Mouse (Mus musculus) left cerebral cortex, postnatal 4 days (tissue): ENCODE results near the gene Slc4a2. TPM values are rescaled to one million over a fixed set of nuclear protein-coding genes. Genes with fewer than 3 reads are reported as not detected.

Experiments
- DNase-seq: peaks from one replicate; pipeline ENCODE4 v3.0.0-alpha.2; 2022
- intact Hi-C: fragments of 180-260 bp; cut with DNase I; formaldehyde crosslinking; loops from one replicate; pipeline ENCODE4 v1.15.1; 2025
- total RNA-seq, 2 experiments: library from RNA; stranded (reverse); gene quantifications; 2 replicates each; pipeline ENCODE4 v1.2.3; 2021

Slc4a2 gene
- total RNA-seq, 2 experiments from 2014 or later = 26.9 to 30.4 TPM

DNA sequence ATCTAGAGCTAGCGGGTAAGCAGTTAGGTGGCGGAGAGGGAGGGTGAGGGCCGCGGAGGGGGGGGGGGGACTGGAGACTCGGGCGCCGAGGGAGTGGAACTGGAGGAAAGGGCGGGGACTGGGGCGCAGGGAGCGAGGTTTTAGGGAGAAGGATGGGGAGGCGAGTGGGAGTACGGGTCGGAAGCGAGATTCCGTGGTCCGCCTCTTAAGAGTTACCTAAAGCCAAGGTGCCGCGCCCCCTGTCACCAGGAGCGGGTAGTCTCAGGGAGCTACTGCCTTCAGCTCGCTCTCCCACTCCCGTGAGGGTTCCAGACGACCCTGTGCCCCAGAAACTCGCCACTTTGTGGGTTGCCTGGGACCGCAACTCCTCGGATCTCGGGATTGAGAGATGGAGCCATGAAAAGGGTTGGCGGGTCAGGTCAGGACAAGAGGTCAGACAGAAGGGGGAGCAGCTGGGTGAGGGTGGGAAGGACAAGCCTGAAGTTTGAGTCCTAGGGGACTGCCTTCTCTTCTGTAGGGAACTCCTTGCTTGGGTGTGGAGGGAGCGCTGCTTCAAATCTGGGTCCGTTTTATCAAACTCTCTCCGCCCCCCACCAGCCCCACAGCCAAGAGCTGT, 1.9 kb downstream of the Slc4a2 start:
- DNase-seq = peak; percentile 41
- intact Hi-C loops = no loop called here

DNA sequence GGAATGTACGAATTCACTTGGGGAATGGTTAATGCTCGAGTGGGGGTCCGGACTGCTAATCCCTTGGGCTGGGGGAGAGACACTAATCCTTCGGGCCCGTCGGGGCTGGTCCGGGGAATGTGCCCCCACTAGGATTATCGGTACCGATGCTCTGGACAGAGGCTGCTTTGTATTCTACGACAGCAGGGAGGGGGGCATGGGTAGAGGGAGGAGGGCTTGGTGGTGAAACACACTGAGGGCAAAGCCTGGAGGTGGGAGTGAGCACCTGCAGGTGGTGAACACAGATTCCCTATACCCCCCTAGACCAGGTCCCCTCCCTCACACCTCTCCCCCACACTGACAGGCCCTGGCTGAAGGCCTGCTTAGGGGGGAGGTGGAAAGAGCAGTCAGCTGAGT, 2.4 kb downstream of the Slc4a2 start:
- no peak for DNase-seq
- intact Hi-C loops = no loop called here

DNA sequence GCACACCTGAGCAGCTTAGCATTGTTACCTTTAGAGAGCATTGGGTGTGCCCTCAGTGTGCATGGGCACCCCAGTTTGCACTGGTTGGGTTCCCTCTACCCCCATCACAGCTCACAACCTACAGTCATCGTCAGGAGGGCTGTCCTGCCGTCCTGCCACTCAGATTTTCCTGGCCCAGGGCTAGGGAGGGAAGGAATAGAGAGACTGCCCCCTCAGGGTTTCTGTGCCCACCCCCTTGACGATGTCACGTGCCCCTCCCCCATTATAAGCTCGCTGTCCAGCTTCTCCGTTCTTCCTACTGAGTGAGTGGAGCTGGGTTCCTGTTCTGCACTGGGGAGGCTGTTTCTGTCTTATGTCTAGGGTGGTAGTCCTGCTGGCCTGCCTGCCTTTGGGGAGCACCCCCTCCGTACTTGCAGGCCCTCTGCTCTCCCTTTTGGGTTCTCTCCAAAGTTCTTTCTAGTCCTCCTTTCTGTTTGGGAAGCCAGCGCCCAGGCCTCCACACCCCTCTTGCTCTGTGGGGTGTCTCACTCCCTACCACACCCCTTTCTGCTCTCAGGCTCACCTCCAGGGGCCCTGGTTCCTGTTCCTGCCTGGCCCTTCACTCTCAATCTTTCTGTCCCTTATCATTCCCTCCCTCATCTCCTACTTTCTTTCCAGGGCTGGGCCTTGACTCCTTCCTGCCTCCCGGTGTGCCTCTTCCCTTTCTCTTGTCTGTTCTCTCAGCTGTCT, 3.1 kb downstream of the Slc4a2 start:
- no peak for DNase-seq
- intact Hi-C loops = no loop called here

DNA sequence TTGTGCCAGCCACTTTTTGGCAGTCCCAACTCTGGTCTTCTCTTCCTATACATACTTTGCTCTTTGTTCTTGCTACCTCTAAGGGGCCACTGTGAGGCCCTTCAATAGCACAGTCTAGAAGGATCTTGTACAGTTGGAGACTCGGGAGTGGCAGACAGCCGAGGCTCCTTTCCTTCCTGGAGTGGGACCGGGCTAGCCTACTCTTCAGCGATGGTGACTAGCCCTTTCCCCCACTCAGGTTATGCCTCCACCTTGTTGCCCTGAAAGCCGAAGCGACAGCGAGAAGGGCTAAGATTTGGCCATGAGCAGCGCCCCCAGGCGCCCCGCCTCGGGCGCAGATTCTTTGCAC, 3.6 kb downstream of the Slc4a2 start:
- intact Hi-C loops = no loop called here
- DNase-seq = no peak

DNA sequence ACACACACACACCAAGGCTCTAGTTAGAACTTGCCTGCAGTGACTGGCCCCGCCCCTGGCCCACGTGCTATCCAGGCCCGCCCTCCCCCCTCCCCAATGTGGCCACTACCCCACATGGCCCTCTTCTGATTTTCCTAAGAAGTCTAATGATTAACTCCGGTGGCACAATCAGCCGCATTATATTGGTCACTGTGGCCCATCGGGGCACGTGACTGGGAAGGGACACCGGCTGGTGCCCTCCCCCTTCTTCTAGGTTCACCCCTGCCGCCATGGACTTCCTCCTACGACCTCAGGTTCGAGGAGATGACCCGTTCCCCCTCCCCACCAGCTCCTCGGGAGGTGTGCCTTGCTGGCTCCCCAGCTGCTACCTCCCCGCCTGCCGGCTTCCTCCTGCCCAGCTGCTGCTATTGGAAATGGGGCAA, 4.4 kb downstream of the Slc4a2 start:
- peak; percentile 48 for DNase-seq
- intact Hi-C loops = no loop called here

DNA sequence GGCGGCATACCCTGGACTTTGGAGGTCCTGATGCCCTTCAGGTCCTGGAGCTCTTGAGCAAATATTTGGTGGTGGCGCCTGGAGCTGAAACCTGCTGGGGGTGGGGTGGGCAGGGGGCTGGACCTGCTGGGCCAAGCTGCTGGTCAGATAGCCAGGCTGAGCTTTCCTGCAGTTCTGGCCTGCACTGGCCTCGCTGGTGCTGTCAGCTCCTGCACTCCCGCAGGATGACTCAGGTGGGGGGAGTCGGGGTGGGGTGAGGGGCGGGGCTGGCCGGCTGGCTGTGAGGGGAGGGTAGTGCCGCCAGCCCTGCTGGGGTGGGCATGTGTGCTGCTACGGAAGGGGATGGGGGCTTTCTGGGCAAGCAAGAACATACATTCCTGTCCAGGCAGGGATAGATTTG, 5.0 kb downstream of the Slc4a2 start:
- DNase-seq = no peak
- intact Hi-C loops = no loop called here

DNA sequence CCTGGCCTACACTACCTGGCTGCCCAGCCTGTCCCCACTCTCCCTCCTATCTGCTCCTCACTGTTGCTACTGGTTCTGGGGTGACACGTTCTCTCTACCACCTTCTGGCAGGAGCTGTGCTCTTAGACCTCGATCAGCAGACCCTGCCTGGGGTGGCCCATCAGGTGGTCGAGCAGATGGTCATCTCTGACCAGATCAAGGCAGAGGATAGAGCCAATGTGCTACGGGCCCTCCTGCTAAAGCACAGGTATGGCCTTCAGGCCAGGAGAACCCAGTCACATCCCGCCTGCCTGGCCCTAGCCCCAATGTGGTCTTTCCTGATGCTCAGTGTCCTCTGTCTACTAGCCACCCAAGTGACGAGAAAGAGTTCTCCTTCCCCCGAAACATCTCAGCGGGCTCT, 10.4 kb downstream of the Slc4a2 start:
- intact Hi-C loops = no loop called here
- DNase-seq = no peak

DNA sequence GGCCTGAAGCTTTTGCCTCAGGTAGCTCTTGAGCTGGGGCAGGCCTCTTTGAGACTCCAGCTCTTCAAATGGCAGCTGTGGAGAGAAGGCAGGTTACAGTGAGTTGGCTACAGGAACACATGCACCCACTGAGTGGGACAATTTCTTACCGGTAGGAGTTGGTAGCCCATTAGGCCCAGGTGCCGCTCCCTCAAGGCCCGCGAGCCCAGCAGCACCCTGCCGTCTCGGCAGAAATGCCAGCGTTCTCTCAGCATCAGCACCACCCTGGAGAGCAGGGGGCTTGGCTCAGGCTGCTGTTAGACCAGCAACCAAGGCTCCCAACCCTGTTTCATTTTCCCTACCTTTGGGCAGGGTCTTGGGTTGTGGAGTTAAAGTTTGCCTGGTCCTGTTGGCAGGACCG, 17.6 kb downstream of the Slc4a2 start:
- DNase-seq = no peak
- intact Hi-C loops = no loop called here

DNA sequence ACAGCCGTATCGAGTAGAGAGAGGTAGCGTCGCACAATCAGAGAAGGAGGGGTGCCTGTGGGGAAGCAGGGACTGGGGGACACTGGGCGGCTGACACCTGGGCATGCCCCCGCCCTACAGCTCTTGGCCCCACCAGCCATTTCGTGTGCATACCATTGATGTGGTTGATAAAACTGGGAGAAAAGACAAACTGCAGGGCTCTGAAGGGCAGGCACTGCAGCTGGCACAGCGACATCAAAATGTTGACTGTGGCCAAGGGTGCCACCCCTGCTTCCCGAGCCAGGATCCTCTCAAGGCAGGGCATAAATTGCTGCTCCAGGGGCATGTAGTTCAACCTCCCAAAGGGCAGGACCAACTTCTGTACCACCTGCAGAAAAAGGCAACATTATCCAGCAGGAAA, 18.4 kb downstream of the Slc4a2 start:
- intact Hi-C loops = no loop called here
- DNase-seq = no peak

DNA sequence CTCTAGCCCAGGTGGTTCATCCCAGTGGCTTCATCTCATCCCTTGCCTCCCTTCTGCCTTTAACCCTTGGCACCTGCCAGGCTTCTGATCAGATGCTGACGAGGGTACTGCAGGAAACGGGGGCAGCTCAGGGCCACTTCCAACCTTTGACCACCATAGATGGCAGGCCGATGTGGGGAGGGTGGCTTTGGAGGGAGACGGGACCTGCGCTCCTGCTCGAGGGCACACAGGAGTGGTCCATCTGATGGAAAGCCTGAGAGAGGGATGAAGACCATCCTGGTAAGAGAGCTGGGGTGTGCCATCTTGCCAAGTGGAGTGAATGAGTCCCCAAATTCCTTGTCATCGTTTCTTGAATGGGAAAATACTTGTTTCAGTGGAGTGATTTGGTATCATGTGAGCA, 19.6 kb downstream of the Slc4a2 start:
- DNase-seq = no peak
- intact Hi-C loops = no loop called here

DNA sequence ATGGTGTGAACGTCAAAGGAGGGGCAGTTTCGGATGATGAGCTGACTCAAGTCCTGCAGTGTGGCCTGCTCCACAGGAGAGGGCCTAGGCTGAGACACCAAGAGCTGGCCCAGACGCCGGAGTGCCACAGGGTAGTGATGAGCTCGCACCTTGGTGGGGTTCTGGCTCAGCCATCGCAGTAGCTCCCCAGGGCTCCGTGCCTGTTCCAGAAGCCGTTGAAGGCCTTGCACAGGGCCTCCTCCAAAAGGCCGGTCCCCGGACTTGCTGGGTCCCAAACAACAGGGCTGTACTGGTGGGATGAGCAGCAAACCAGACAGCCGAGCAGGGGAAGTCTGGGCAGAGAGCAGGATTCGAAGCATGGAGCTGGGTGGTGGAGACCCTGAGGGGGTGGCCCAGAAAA, 20.3 kb downstream of the Slc4a2 start:
- intact Hi-C loops = no loop called here
- no peak for DNase-seq

DNA sequence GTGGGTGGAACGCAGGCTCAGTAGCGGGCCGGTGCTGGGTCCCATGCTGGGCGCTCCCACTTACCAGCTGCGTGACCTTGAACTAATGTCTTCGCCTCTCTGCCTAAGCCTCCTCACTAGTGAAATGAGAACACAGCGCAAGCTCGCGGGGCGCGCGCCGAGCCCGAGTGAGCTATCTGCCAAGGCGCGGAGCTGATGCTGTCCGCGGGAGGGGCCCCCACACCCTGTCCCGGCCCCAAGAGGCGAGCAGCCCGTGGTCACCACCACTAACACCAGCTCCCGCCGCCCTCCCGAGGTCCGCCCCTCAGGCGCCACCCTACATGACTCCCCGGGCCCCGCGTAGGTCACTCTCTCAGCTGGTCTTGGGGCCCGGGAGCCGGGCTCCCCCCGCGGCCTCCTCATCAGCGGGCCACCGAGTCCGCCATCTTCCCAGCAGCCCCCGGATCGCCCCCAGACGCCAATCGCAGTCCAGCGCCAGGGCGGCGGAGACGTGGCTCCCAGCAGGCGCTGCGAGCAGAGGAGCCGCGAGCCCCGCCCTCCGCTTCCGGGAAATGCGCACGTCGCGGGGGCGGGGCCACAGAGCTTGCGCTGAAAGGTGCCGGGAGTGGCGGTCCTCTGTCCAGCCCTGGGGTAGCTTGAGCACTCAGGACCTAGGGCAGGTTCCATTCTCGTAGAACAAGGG, 21.2 kb downstream of the Slc4a2 start, which contains the start of gene Fastk:
TSS of gene Fastk (minus strand) at position 542 of the 682 bp plus-strand sequence.
- peak; percentile 95 for DNase-seq
- intact Hi-C loops = no loop called here

DNA sequence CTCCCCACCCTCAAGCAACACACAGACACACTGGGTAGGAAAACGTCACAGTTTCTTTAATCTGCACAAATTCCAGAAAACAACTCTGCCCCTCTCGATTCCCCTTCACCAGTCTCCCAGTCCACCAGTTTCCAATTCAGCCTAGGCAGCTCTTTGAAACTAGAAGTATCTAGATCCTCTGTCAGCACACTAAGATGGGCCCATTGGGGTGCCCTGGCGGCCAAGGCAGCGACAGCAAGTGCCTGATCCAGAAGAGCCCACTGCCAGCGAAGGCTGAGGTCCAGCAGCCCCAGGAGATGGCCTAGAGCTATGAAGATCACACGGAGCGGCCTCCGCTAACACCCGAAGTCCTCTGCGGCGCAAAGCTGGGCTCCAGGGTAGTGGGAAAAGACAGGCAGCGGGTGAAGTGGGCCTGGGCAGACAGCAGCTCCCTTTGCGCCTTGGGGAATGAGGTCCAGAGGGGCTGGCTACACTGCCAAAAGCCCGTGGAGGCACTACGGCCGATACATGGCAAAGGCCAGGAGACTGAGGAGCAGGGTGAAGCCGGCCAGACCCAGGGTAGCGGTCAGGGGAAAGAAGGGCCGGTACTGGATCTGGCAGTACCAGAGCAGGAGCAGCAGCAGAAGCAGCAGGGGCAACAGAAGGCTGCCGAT, 21.9 kb downstream of the Slc4a2 start:
- DNase-seq = no peak
- intact Hi-C loops = no loop called here

DNA sequence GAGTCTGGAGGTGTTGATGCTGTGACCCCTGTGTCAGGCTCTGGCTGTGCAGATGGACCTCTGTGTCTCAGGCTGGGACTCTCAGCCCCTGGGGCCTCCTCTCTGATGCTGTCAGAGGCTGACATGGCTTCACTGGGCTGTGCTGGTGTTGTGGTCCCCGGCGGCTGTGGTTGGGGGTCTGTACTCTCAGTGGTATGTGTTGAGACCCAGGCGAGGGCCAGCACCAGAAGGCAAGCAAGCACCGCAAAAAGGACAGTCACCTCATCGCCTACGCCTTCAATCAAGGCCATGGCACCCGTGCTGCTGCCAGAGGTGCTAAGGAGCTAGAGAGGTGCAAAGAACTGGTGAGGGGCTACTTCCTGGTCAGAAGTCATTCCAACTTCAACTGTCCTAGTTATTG, 23.0 kb downstream of the Slc4a2 start:
- DNase-seq = no peak
- intact Hi-C loops = no loop called here

DNA sequence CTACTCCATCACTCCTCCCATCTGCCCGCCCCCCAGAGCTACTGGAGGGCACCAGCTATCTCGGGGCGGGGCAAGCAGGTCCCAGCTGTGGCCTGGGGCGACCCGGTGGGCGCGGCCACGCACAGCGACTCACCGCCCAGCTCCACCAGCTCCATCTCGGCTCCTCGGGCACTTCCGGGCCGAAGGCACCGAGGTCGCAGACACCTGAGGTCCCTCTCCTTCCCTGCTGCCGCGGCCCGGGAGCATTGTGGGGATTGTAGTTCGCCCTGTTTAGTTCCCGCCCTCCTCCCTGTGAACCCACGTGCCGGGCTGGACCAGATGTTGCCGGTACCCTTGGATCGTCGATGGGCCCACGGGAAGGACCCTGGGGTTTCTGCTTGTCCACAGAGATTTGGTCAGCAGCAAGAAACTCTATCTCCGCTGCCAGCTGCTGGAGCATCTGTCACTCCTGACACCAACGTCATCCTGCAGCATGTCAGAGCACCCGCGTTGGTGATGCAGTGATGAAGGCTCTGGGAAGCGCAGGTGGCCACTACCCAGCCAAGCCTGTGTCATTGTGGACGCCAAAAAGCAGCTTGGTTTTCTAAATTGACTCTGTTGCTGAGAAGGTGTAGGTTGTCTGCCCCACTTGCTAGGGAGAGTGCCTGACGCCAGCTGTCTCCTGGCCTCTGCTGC, 24.1 kb downstream of the Slc4a2 start, which contains the start of gene Tmub1:
TSS of gene Tmub1 (minus strand) at position 231 of the 675 bp plus-strand sequence.
- intact Hi-C loops = no loop called here

DNA sequence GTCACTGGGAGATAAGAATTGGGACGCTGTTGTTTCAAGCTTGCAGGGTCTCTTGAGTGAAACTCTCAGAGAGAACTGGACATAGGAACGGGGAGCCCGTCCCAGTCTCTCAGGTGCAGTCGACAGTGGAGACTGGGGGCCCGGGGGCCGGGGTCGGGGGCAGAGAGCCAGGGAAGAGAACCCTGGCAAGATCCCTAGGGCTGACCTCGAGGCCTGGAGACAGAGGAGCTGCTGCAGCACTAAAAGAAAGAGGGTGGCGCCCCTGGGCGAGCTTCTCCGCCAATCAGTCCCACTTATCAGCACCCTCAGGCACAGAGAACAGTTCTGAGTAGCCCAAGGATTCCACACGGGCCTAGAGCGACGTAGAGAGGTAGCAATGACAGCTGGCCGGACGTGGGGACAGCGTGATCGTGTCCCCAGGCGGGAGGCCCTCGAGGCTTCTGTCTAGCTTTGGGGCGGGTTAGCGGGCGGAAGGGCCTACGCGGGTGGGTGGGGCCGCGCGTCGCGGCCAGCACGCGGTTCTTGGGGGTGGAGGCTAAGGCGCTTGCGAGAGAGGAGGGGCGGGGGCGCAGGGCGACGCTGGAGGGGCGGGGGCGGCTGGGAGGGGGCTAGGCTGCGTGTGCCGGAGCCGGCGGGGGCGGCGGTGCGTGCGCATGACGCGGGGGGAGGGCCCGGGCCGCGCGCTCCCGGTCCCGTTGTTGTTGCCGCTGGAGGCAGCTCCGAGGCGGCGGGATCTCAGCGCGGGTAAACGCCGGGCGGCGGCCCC, 27.8 kb downstream of the Slc4a2 start:
- peak; percentile 93 for DNase-seq
- intact Hi-C loops = no loop called here

More for the DNA sequence above, 24.1 kb downstream of the Slc4a2 start, which contains the start of gene Tmub1:
- DNase-seq = peak; percentile 75

DNA sequence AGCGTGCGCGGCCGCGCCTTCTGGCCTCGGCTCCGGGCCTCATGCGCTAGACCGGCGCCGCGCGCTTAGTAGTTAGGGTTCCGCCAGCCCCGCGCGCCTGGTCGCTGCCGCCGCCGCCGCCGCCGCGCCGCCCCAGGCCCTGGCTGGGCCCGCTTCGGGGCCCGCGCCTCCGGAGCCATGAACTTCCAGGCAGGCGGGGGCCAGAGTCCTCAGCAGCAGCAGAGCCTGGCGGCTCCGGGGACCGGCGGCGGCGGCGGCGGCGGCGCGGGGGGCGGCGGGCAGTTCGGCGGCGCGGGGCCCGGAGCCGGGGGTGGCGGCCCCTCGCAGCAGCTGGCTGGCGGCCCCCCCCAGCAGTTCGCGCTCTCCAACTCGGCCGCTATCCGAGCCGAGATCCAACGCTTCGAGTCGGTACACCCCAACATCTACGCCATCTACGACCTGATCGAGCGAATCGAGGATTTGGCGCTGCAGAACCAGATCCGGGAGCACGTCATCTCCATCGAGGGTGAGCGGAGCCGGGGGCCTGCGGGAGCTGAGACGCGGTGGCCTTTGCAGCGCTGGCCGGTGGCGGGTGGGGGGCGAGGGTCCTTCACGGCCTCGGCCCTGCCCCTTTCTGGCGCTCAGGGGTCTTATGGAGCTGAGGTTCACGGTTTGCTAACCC, 28.5 kb downstream of the Slc4a2 start, which contains the start of gene Agap3:
TSS of gene Agap3 (plus strand) at position 148 of the 661 bp plus-strand sequence.
- intact Hi-C loops = no loop called here
- no peak for DNase-seq

DNA sequence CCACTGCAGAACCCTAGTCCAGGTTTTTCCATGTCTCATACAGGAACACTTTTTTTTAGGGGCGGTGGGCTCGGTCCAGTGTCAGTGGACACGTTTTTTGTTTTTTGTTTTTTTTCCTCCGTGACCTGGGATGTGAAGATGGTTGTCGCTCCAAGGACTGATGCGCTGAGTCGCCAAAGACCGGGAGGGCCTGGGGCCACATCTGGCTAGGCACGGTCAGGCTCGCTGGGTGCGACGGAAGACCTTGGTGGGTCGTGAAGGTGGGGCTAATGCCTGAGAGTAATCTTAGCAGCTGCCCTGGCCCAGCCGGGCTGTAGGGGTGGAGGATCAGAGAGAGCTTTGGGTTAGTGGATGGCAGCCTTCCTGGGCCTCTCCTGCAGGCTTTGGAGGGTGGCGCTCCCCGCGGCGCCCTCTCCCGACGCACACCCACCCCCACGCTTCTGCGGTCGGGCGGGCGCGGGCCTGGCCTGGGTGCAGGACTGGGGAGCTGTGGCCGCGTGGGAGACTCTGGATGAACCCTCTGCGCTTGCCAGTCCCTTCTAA, 29.1 kb downstream of the Slc4a2 start:
- intact Hi-C loops = no loop called here
- DNase-seq = no peak

DNA sequence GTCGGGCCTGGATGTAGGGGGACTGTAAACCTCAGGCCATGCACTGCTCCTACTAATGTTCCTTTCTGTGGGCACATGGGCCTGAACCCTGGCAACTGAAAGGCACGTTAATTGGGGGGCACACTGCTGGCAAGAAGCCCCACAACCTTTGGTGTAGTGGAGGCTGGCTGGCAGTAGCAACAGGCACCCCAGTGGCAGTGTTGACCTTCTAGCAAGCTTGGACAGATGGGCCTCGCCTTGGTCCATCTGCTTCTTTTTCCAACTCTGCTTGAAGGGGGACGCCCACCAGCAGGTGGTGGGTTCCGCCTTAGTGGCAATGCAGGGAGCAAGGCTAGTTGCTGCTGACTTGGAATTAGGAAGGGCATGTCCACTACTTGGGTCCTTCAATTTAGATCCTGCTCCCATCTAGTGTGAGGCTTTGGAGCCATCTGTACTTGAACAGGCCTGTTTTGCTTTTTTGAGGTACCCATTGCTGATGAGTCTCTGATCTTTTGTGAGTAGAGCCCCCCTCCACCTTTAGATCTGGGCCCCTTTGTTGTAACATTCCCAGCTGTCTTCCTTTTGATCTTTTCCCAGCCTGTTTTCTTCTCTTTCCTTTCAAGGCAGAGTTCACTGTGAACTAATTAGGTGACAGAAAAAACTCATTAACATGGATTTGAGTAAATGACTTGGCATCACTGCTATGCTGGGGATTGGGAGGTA, 29.8 kb downstream of the Slc4a2 start:
- intact Hi-C loops = no loop called here
- DNase-seq = peak; percentile 83
